Mouse (Mus musculus): Measurements from ENCODE around the gene Ak7. TPM values are rescaled to one million over a fixed set of nuclear protein-coding genes. Genes with fewer than 3 reads are reported as not detected.

The Ak7 gene
- polyA plus RNA-seq, 1 experiment = 0.02 TPM

DNA sequence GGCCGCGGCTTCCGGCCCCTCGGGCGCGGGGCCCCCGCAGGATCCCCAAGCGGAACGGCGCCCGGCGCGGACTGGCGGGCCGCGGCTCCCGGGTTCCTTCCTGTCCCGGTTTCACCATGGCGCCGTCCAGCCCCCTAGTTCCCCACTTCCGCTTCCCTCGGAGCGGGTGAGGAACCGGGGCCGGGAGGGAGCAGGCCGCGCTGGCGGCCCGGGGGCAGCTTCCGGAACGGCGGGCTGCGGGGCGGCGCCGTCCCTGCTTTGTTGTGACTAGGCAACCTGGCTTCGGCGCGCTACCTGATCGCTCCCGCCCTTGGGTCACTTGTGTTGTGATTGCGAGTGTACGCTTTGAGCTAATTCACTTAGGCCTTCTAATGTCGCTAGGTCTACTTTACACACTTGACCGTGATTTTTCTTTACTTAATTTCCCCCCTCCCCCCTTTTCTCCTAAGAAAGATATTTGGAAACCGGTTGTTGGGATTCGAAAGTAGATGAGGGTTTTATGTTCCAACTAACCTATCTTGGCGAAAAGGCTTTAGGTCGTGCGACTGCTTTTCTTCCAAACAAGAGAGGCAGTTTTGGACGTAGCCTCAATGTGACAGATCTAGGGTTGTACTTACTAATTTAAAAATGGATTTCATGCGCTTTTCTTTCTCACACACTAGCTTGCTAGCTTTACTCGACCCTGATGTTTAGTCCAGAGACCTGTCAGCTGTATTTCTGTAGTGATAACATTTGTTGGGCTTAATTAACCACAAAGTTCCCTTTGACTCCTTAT, 79.4 kb downstream of the Ak7 start:
- Histone ChIP-seq H3K27me3 (ENCODE audit: control insufficient read depth, insufficient read depth, insufficient read length) (no peaks in the 10 kb centered on the region), H3K4me2 (ENCODE audit: low read depth) (peak overlapping the region; percentile 99), H3K36me3 (ENCODE audit: control insufficient read depth, insufficient read depth) (no peaks in the 10 kb centered on the region), H3K79me2 (ENCODE audit: control insufficient read depth, insufficient read depth) (peaks cover 53% of the 10 kb centered on the region), H3ac (ENCODE audit: control insufficient read depth, insufficient read length) (peak overlapping the region; percentile 73), H3K4me3 (peak overlapping the region; percentile 83)
- TF ChIP-seq SRF (IDR thresholded peaks at IDR 0.05; ENCODE audit: control insufficient read depth, insufficient read length, low read depth) (no peak), TCF3 (IDR thresholded peaks at IDR 0.05; ENCODE audit: insufficient read length, low read depth) (no peak), USF1 (IDR thresholded peaks at IDR 0.05; ENCODE audit: low read depth) (no peak), E2F4 (IDR thresholded peaks at IDR 0.05; ENCODE audit: insufficient read depth) (no peak), MYOD1 (IDR thresholded peaks at IDR 0.05; ENCODE audit: control insufficient read depth in 1 of 3, insufficient read length in 2 of 3, low read depth in 2 of 3) (no peak), CEBPB (IDR thresholded peaks at IDR 0.05; ENCODE audit: insufficient read depth, poor library complexity, severe bottlenecking) (no peak), MYOG (IDR thresholded peaks at IDR 0.05; ENCODE audit: control insufficient read depth in 1 of 3, insufficient read depth in 1 of 3, insufficient read length in 2 of 3, low read depth in 2 of 3) (no peak), REST (IDR thresholded peaks at IDR 0.05; ENCODE audit: insufficient read depth, insufficient read length) (no peak), POLR2A (IDR thresholded peaks at IDR 0.05; ENCODE audit: insufficient read length, low read depth) (no peak), MAX (IDR thresholded peaks at IDR 0.05; ENCODE audit: low read depth) (no peak), TCF12 (IDR thresholded peaks at IDR 0.05; ENCODE audit: insufficient read depth, poor library complexity, severe bottlenecking) (no peak)

DNA sequence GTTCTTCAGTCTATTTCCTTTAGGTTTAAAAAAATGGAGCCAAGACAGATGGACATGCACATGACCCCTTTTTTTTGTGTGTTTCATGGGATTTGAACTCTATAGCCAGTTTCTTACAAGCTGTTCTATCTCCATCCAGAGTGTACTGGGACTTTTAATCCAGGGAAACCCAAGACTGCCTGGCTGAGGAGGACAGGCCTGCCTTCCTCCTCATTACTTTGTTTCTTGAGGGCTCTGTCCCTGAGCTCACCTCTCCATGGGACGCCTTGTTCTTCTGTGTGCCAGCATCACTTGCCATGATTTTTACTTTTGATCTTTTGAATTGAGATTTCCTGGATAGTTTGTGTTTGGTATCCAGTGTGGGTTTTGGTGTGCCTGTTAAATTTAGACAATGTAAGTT, 80.3 kb downstream of the Ak7 start:
- no peaks in the 10 kb centered on the region for H3K36me3 ChIP-seq (ENCODE audit: control insufficient read depth, insufficient read depth)
- peak overlapping the region; percentile 73 for H3ac ChIP-seq (ENCODE audit: control insufficient read depth, insufficient read length)
- peak overlapping the region; percentile 99 for H3K4me2 ChIP-seq (ENCODE audit: low read depth)
- no peak for TF ChIP-seq TCF12 (IDR thresholded peaks at IDR 0.05; ENCODE audit: insufficient read depth, poor library complexity, severe bottlenecking)
- no peak for TF ChIP-seq MYOD1 (IDR thresholded peaks at IDR 0.05; ENCODE audit: control insufficient read depth in 1 of 3, insufficient read length in 2 of 3, low read depth in 2 of 3)
- TF ChIP-seq CEBPB (IDR thresholded peaks at IDR 0.05; ENCODE audit: insufficient read depth, poor library complexity, severe bottlenecking) = no peak
- no peak for TF ChIP-seq REST (IDR thresholded peaks at IDR 0.05; ENCODE audit: insufficient read depth, insufficient read length)
- TF ChIP-seq TCF3 (IDR thresholded peaks at IDR 0.05; ENCODE audit: insufficient read length, low read depth) = no peak
- no peak for TF ChIP-seq MAX (IDR thresholded peaks at IDR 0.05; ENCODE audit: low read depth)
- peaks cover 62% of the 10 kb centered on the region for H3K79me2 ChIP-seq (ENCODE audit: control insufficient read depth, insufficient read depth)
- peak overlapping the region; percentile 83 for H3K4me3 ChIP-seq
- no peaks in the 10 kb centered on the region for H3K27me3 ChIP-seq (ENCODE audit: control insufficient read depth, insufficient read depth, insufficient read length)

DNA sequence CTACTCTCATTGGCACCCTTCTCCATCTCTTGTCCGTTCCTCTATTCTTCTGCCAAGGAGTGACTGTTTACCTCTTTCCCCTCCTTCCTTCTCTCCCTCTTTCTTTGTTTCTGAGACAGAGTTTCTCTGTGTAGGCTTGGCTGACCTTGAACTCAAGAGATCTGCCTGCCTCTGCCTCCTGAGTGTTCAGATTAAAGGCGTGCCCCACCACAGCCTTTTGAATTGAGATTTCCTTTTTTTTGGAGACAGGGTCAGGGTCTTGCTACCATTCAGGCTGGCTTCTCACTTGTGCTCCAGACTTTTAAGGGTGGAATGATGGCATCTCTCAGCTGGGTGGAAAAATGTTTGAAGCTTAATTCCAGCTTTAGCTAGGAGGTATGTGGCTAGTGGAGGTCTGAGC, 81.8 kb downstream of the Ak7 start:
- Histone ChIP-seq H3ac (ENCODE audit: control insufficient read depth, insufficient read length) (no peak overlapping the region), H3K79me2 (ENCODE audit: control insufficient read depth, insufficient read depth) (peaks cover 77% of the 10 kb centered on the region), H3K27me3 (ENCODE audit: control insufficient read depth, insufficient read depth, insufficient read length) (no peaks in the 10 kb centered on the region), H3K36me3 (ENCODE audit: control insufficient read depth, insufficient read depth) (no peaks in the 10 kb centered on the region), H3K4me2 (ENCODE audit: low read depth) (no peak overlapping the region), H3K4me3 (no peak overlapping the region)
- TF ChIP-seq MYOG (IDR thresholded peaks at IDR 0.05; ENCODE audit: control insufficient read depth in 1 of 3, insufficient read depth in 1 of 3, insufficient read length in 2 of 3, low read depth in 2 of 3) (no peak), REST (IDR thresholded peaks at IDR 0.05; ENCODE audit: insufficient read depth, insufficient read length) (no peak), TCF3 (IDR thresholded peaks at IDR 0.05; ENCODE audit: insufficient read length, low read depth) (no peak), POLR2AphosphoS2 (IDR thresholded peaks at IDR 0.05; ENCODE audit: insufficient read length, low read depth) (no peak), POLR2A (IDR thresholded peaks at IDR 0.05; ENCODE audit: insufficient read length, low read depth) (no peak), MAX (IDR thresholded peaks at IDR 0.05; ENCODE audit: low read depth) (no peak), TCF12 (IDR thresholded peaks at IDR 0.05; ENCODE audit: insufficient read depth, poor library complexity, severe bottlenecking) (no peak)

DNA sequence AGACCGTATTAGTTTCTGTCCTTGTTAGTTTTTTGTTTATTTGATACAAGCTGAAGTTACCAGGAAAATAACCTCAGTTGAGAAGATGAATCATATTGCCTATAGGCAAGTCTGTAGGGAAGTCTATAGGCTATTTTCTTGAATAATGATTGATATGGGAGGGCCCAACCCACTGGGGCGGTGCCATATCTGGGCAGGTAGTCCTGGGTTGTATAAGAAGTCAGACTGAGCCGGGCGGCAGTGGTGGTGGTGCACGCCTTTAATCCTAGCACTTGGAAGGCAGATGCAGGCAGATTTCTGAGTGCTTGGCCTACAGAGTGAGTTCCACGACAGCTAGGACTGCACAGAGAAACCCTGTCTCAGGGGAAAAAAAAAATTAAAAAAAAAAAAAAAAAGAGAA, 84.1 kb downstream of the Ak7 start:
- no peaks in the 10 kb centered on the region for H3K27me3 ChIP-seq (ENCODE audit: control insufficient read depth, insufficient read depth, insufficient read length)
- no peak for TF ChIP-seq POLR2A (IDR thresholded peaks at IDR 0.05; ENCODE audit: insufficient read length, low read depth)
- TF ChIP-seq MAX (IDR thresholded peaks at IDR 0.05; ENCODE audit: low read depth) = no peak
- no peak for TF ChIP-seq MYOD1 (IDR thresholded peaks at IDR 0.05; ENCODE audit: control insufficient read depth in 1 of 3, insufficient read length in 2 of 3, low read depth in 2 of 3)
- TF ChIP-seq REST (IDR thresholded peaks at IDR 0.05; ENCODE audit: insufficient read depth, insufficient read length) = no peak
- no peak for TF ChIP-seq TCF3 (IDR thresholded peaks at IDR 0.05; ENCODE audit: insufficient read length, low read depth)
- TF ChIP-seq TCF12 (IDR thresholded peaks at IDR 0.05; ENCODE audit: insufficient read depth, poor library complexity, severe bottlenecking) = no peak
- TF ChIP-seq USF1 (IDR thresholded peaks at IDR 0.05; ENCODE audit: low read depth) = no peak
- TF ChIP-seq POLR2AphosphoS2 (IDR thresholded peaks at IDR 0.05; ENCODE audit: insufficient read length, low read depth) = no peak
- no peak for TF ChIP-seq MYOG (IDR thresholded peaks at IDR 0.05; ENCODE audit: control insufficient read depth in 1 of 3, insufficient read depth in 1 of 3, insufficient read length in 2 of 3, low read depth in 2 of 3)
- no peak for TF ChIP-seq CEBPB (IDR thresholded peaks at IDR 0.05; ENCODE audit: insufficient read depth, poor library complexity, severe bottlenecking)
- no peak for TF ChIP-seq E2F4 (IDR thresholded peaks at IDR 0.05; ENCODE audit: insufficient read depth)
- TF ChIP-seq SRF (IDR thresholded peaks at IDR 0.05; ENCODE audit: control insufficient read depth, insufficient read length, low read depth) = no peak
- H3K36me3 ChIP-seq (ENCODE audit: control insufficient read depth, insufficient read depth) = peaks cover under 1% of the 10 kb centered on the region

DNA sequence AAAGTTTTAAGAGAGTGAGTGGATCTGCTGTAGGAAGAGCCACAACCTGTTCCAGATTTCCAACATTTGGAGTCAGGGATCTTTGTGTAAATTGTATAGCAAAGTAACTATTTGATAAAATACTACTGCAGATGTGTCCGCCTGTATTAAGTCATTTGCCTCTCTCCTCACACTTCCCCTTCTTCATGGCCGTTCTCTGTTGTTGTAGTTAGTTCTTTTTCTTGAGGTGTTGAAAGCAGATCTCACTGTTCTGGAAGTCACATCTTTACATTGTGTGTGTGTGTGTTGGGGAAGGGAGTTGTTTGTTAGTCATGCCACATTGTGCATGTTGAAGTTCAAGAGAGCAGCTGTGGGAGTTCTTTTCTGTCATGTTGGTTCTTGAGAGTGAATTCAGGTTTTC, 89.1 kb downstream of the Ak7 start:
- H3K27me3 ChIP-seq (ENCODE audit: control insufficient read depth, insufficient read depth, insufficient read length) = no peaks in the 10 kb centered on the region
- no peak overlapping the region for H3K4me3 ChIP-seq
- H3K4me2 ChIP-seq (ENCODE audit: low read depth) = no peak overlapping the region
- H3K79me2 ChIP-seq (ENCODE audit: control insufficient read depth, insufficient read depth) = peaks cover 100% of the 10 kb centered on the region
- peaks cover 14% of the 10 kb centered on the region for H3K36me3 ChIP-seq (ENCODE audit: control insufficient read depth, insufficient read depth)
- TF ChIP-seq MAX (IDR thresholded peaks at IDR 0.05; ENCODE audit: low read depth) = no peak
- no peak for TF ChIP-seq MYOG (IDR thresholded peaks at IDR 0.05; ENCODE audit: control insufficient read depth in 1 of 3, insufficient read depth in 1 of 3, insufficient read length in 2 of 3, low read depth in 2 of 3)
- TF ChIP-seq CEBPB (IDR thresholded peaks at IDR 0.05; ENCODE audit: insufficient read depth, poor library complexity, severe bottlenecking) = no peak
- no peak for TF ChIP-seq USF1 (IDR thresholded peaks at IDR 0.05; ENCODE audit: low read depth)
- TF ChIP-seq SRF (IDR thresholded peaks at IDR 0.05; ENCODE audit: control insufficient read depth, insufficient read length, low read depth) = no peak
- no peak for TF ChIP-seq REST (IDR thresholded peaks at IDR 0.05; ENCODE audit: insufficient read depth, insufficient read length)
- TF ChIP-seq E2F4 (IDR thresholded peaks at IDR 0.05; ENCODE audit: insufficient read depth) = no peak
- no peak for TF ChIP-seq TCF3 (IDR thresholded peaks at IDR 0.05; ENCODE audit: insufficient read length, low read depth)
- no peak for TF ChIP-seq TCF12 (IDR thresholded peaks at IDR 0.05; ENCODE audit: insufficient read depth, poor library complexity, severe bottlenecking)
- no peak for TF ChIP-seq POLR2AphosphoS2 (IDR thresholded peaks at IDR 0.05; ENCODE audit: insufficient read length, low read depth)
- no peak overlapping the region for H3ac ChIP-seq (ENCODE audit: control insufficient read depth, insufficient read length)

More for the DNA sequence above, 84.1 kb downstream of the Ak7 start:
- Histone ChIP-seq H3K4me2 (ENCODE audit: low read depth) (no peak overlapping the region), H3K4me3 (no peak overlapping the region), H3ac (ENCODE audit: control insufficient read depth, insufficient read length) (no peak overlapping the region), H3K79me2 (ENCODE audit: control insufficient read depth, insufficient read depth) (peaks cover 100% of the 10 kb centered on the region)

Measured in myocyte (in vitro differentiated cells).